Mouse (Mus musculus): ENCODE results near the gene Hnrnpf. TPM values are rescaled to one million over a fixed set of nuclear protein-coding genes. Genes with fewer than 3 reads are reported as not detected.

Gene Hnrnpf
- polyA plus RNA-seq, 1 experiment = 502 TPM

DNA sequence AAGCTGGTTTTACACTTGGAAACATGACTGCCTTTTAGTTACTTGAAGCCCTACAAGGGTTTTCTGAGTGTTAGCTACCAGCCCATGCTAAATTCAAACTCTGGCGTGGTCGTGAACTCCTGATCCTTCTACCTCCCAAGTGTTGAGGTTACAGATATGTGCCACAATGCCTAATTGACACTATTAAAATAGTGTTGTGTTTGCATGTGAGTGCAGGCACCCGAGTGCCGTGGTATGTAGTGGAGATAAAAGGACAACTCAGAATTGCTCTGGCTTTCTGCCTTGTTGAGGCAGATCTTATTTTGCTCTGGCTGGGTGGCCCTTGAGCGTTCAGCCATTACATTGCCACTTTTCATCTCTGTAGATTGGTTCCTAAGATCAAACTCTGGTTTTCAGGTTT is 28.6 kb downstream of the Hnrnpf start:
- Histone ChIP-seq H3K4me1 (ENCODE audit: control insufficient read depth, insufficient read depth, low read length) (no peaks in the 10 kb centered on the region), H3K27ac (ENCODE audit: insufficient read depth, low read depth, low read length) (no peak overlapping the region), H3K4me3 (ENCODE audit: insufficient read depth, low read depth, low read length) (no peak overlapping the region)
- WGBS = 81% methylated on average over 5 of the region's 5 CpGs
- TF ChIP-seq POLR2A (IDR thresholded peaks at IDR 0.05; ENCODE audit: insufficient read depth, low read depth, low read length) (no peak), CTCF (IDR thresholded peaks at IDR 0.05; ENCODE audit: insufficient read depth, low read depth, low read length) (no peak)

DNA sequence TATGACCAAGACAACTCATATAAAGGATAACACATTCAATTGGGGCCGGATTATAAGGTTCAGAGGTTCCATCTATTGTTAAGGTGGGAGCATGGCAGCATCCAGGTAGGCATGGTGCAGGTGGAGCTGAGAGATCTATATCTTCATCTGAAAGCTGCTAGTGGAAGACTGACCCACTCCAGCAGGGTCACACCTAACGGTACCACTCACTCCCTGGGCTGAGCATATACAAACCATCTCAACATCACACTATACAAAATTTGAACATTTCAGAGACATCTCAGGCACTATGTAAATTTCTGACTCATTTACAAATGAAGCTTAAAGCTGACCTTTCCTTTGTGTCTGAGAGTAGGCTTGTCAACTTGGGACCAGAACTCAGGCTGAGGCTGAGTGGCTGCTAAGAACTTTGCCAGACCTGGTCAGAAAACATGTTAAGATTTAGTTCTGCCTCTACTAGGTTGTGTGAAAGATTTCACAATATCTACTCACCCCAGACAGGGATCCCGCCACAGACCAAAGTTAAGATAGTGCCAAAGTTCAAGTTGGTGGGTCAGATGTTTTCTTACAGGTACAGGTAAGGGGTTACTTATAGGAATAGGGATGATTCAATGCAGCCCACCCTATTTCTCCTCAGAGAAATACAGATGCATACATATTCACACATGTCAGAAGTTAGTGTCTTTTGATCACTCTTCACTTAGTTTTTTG is 30.0 kb downstream of the Hnrnpf start:
- no peak for TF ChIP-seq CTCF (IDR thresholded peaks at IDR 0.05; ENCODE audit: insufficient read depth, low read depth, low read length)
- TF ChIP-seq POLR2A (IDR thresholded peaks at IDR 0.05; ENCODE audit: insufficient read depth, low read depth, low read length) = no peak
- H3K4me1 ChIP-seq (ENCODE audit: control insufficient read depth, insufficient read depth, low read length) = no peaks in the 10 kb centered on the region
- no peak overlapping the region for H3K4me3 ChIP-seq (ENCODE audit: insufficient read depth, low read depth, low read length)
- no peak overlapping the region for H3K27ac ChIP-seq (ENCODE audit: insufficient read depth, low read depth, low read length)
- WGBS = 96% methylated on average over 3 of the region's 3 CpGs

- H3K27ac ChIP-seq (ENCODE audit: insufficient read depth, low read depth, low read length) = no peak overlapping the region
- H3K4me1 ChIP-seq (ENCODE audit: control insufficient read depth, insufficient read depth, low read length) = no peaks in the 10 kb centered on the region
- TF ChIP-seq CTCF (IDR thresholded peaks at IDR 0.05; ENCODE audit: insufficient read depth, low read depth, low read length) (no peak), POLR2A (IDR thresholded peaks at IDR 0.05; ENCODE audit: insufficient read depth, low read depth, low read length) (no peak)
- no peak overlapping the region for H3K4me3 ChIP-seq (ENCODE audit: insufficient read depth, low read depth, low read length)
- 63% methylated on average over 11 of the region's 11 CpGs for WGBS
Observed at GRCm38 (mm10) chr6:117932325-117933051, 32.4 kb downstream of the Hnrnpf start.

DNA sequence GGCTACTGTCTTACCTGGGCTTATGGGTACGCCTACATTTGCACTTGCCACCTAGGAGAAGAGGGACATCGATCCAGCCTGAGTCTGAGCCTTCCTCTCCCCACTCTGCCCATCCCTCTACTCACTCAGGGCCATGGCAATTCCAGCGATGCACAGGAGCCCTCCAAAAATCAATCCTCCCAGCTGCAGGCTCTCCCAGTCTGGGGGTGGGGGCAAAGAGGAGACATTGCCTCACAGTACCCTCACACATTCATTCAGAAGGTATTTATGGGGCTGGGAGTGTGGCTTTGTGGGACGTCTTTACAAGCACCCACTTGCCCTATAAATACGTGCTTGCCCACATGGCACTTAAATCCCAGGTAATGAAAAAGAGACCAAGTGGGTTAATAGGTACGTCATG is 34.2 kb downstream of the Hnrnpf start:
- no peak for TF ChIP-seq POLR2A (IDR thresholded peaks at IDR 0.05; ENCODE audit: insufficient read depth, low read depth, low read length)
- no peak for TF ChIP-seq CTCF (IDR thresholded peaks at IDR 0.05; ENCODE audit: insufficient read depth, low read depth, low read length)
- Histone ChIP-seq H3K4me3 (ENCODE audit: insufficient read depth, low read depth, low read length) (no peak overlapping the region), H3K4me1 (ENCODE audit: control insufficient read depth, insufficient read depth, low read length) (no peaks in the 10 kb centered on the region), H3K27ac (ENCODE audit: insufficient read depth, low read depth, low read length) (no peak overlapping the region)
- 92% methylated on average over 6 of the region's 6 CpGs for WGBS

- Histone ChIP-seq H3K4me3 (ENCODE audit: insufficient read depth, low read depth, low read length) (no peak overlapping the region), H3K27ac (ENCODE audit: insufficient read depth, low read depth, low read length) (no peak overlapping the region), H3K4me1 (ENCODE audit: control insufficient read depth, insufficient read depth, low read length) (no peaks in the 10 kb centered on the region)
- TF ChIP-seq CTCF (IDR thresholded peaks at IDR 0.05; ENCODE audit: insufficient read depth, low read depth, low read length) (no peak), POLR2A (IDR thresholded peaks at IDR 0.05; ENCODE audit: insufficient read depth, low read depth, low read length) (no peak)
- WGBS = 92% methylated on average over 14 of the region's 14 CpGs
Observed at GRCm38 (mm10) chr6:117935681-117936612, 35.8 kb downstream of the Hnrnpf start.

GRCm38 (mm10) chr6:117937222-117937932 is 37.3 kb downstream of the Hnrnpf start, which contains the start of gene Fxyd4:
Gene Fxyd4, minus strand, starts transcription at chr6:117937692.
- H3K4me1 ChIP-seq (ENCODE audit: control insufficient read depth, insufficient read depth, low read length) = no peaks in the 10 kb centered on the region
- WGBS = 76% methylated on average over 10 of the region's 10 CpGs
- no peak within 1 kb of the TSS for H3K4me3 ChIP-seq (ENCODE audit: insufficient read depth, low read depth, low read length)
- no peak within 1 kb of the TSS for H3K27ac ChIP-seq (ENCODE audit: insufficient read depth, low read depth, low read length)
- TF ChIP-seq POLR2A (IDR thresholded peaks at IDR 0.05; ENCODE audit: insufficient read depth, low read depth, low read length) (no peak), CTCF (IDR thresholded peaks at IDR 0.05; ENCODE audit: insufficient read depth, low read depth, low read length) (no peak)

DNA sequence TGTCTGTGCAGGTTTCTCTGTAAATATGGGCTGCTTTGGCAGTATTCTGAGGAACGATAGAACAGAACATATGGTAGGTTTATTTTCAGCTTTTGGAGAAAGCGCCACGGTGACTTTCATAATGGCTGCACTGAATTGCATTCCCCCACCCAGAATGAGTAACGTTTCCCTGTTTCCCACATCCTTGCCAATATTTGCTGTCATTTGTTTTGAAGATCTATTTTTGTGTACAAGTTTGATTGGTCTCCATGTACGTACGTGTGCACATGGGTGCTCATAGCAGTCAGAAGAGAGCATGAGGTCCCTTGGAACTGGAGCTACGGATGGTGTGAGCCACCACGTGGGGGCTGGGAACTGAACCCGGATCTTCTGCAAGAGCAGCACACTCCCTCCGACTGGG is 38.8 kb downstream of the Hnrnpf start:
- WGBS = 80% methylated on average over 10 of the region's 10 CpGs
- TF ChIP-seq POLR2A (IDR thresholded peaks at IDR 0.05; ENCODE audit: insufficient read depth, low read depth, low read length) = no peak
- TF ChIP-seq CTCF (IDR thresholded peaks at IDR 0.05; ENCODE audit: insufficient read depth, low read depth, low read length) = no peak
- H3K4me3 ChIP-seq (ENCODE audit: insufficient read depth, low read depth, low read length) = no peak overlapping the region
- no peaks in the 10 kb centered on the region; the same call in 1 of the 2 replicates for H3K4me1 ChIP-seq (ENCODE audit: control insufficient read depth, insufficient read depth, low read length)
- no peak overlapping the region for H3K27ac ChIP-seq (ENCODE audit: insufficient read depth, low read depth, low read length)

- Histone ChIP-seq H3K4me3 (ENCODE audit: insufficient read depth, low read depth, low read length) (no peak overlapping the region), H3K4me1 (ENCODE audit: control insufficient read depth, insufficient read depth, low read length) (no peaks in the 10 kb centered on the region; the same call in 1 of the 2 replicates), H3K27ac (ENCODE audit: insufficient read depth, low read depth, low read length) (no peak overlapping the region)
- TF ChIP-seq CTCF (IDR thresholded peaks at IDR 0.05; ENCODE audit: insufficient read depth, low read depth, low read length) (no peak), POLR2A (IDR thresholded peaks at IDR 0.05; ENCODE audit: insufficient read depth, low read depth, low read length) (no peak)
- 66% methylated on average over 10 of the region's 10 CpGs for WGBS
Observed at GRCm38 (mm10) chr6:117942769-117943168, 42.6 kb downstream of the Hnrnpf start.

Data from olfactory bulb, adult 2 months (tissue).